Mouse (Mus musculus) hindbrain, embryonic 11.5 days (tissue): ENCODE measurements at regions not wholly inside any gene's neighbourhood (a gene's known extent, or its start where the extent isn't known, plus 50 kb on each side); places are given as distances from the start of the nearest gene placed in this dataset.

ENCODE experiments used
- ATAC-seq: fragments of 200-750 bp; cut with Nextera tagmentation; 2 replicates; pipeline ENCODE4 v1.8.0; 2017; ENCODE audit warnings: mild to moderate bottlenecking, moderate TSS enrichment, moderate library complexity; ENCODE audit not compliant: low FRiP score
- DNase-seq: peaks from one replicate; pipeline ENCODE4 v3.0.0-alpha.2; 2015; ENCODE audit warnings: low spot score
- H3K27ac ChIP-seq: fragments of 300-500 bp; sonication (generic); 2 replicates; pipeline ENCODE4 v1.5.1; 2014; ENCODE audit warnings: mild to moderate bottlenecking, low read depth, low read length
- H3K27me3 ChIP-seq: fragments of 300-500 bp; sonication (generic); 2 replicates; pipeline ENCODE4 v1.6.1; 2014; ENCODE audit warnings: mild to moderate bottlenecking, low read length, moderate library complexity, mixed read lengths; ENCODE audit not compliant: control insufficient read depth, insufficient read depth
- H3K36me3 ChIP-seq: fragments of 300-500 bp; sonication (generic); 2 replicates; pipeline ENCODE4 v1.6.1; 2014; ENCODE audit warnings: mild to moderate bottlenecking, low read length, moderate library complexity, mixed read lengths; ENCODE audit not compliant: control insufficient read depth, insufficient read depth
- H3K4me1 ChIP-seq: fragments of 300-500 bp; sonication (generic); replicated peaks from 2 replicates; pipeline ENCODE4 v1.6.1; 2014; ENCODE audit warnings: low read length, mixed read lengths; ENCODE audit not compliant: control insufficient read depth, insufficient read depth
- H3K4me2 ChIP-seq: fragments of 300-500 bp; sonication (generic); replicated peaks from 2 replicates; pipeline ENCODE4 v1.6.1; 2014; ENCODE audit warnings: mild to moderate bottlenecking, low read depth, low read length
- H3K4me3 ChIP-seq: fragments of 300-500 bp; sonication (generic); 2 replicates; pipeline ENCODE4 v1.5.1; 2014; ENCODE audit warnings: low read depth, low read length
- H3K9ac ChIP-seq: fragments of 300-500 bp; sonication (generic); 2 replicates; pipeline ENCODE4 v1.6.1; 2014; ENCODE audit warnings: low read depth, low read length
- H3K9me3 ChIP-seq: fragments of 300-500 bp; sonication (generic); 2 replicates; pipeline ENCODE4 v1.6.1; 2016; ENCODE audit warnings: low read length; ENCODE audit not compliant: control insufficient read depth
- WGBS: fragments of 180-500 bp; shearing (Covaris S2); extraction: QIAGEN DNeasy Blood & Tissue Kit; methylation state at CpG from one replicate; pipeline ENCODE4 v1.1.7; 2014; 5-methylcytosine and 5-hydroxymethylcytosine counted together

GRCm38 (mm10) chr3:39211670-39212069, 324.9 kb downstream of the Fat4 start:
- no peak overlapping the region for H3K27ac ChIP-seq
- no peak overlapping the region for H3K4me2 ChIP-seq
- no peaks in the 10 kb centered on the region for H3K27me3 ChIP-seq
- no peak for DNase-seq
- H3K36me3 ChIP-seq, result no peaks in the 10 kb centered on the region
- no peak overlapping the region for H3K9ac ChIP-seq
- no peaks in the 10 kb centered on the region for H3K4me1 ChIP-seq
- 68% methylated on average over 5 of the region's 5 CpGs for WGBS
- ATAC-seq, result no peak
- peaks cover 3% of the 10 kb centered on the region for H3K9me3 ChIP-seq
- H3K4me3 ChIP-seq, result no peak overlapping the region

- Histone ChIP-seq H3K36me3 (no peaks in the 10 kb centered on the region), H3K9ac (peak overlapping the region; percentile 24; the same call in 1 of the 2 replicates), H3K4me1 (no peaks in the 10 kb centered on the region; the same call in 1 of the 2 replicates), H3K9me3 (peaks cover under 1% of the 10 kb centered on the region; the same call in 1 of the 2 replicates), H3K27me3 (no peaks in the 10 kb centered on the region), H3K4me3 (no peak overlapping the region), H3K4me2 (0 out of 2 replicates have a peak overlapping the region, but pooled peaks have one; percentile 8), H3K27ac (no peak overlapping the region)
- ATAC-seq (peak; percentile 93), DNase-seq (peak; percentile 79)
- 26% methylated on average over 10 of the region's 10 CpGs for WGBS
These were observed 333.4 kb downstream of the Fat4 start for GRCm38 (mm10) chr3:39220011-39220706.

GRCm38 (mm10) chr3:39220707-39221034, 333.9 kb downstream of the Fat4 start:
- H3K4me1 ChIP-seq, result no peaks in the 10 kb centered on the region; the same call in 1 of the 2 replicates
- ATAC-seq, result peak; percentile 76
- no peaks in the 10 kb centered on the region for H3K27me3 ChIP-seq
- H3K36me3 ChIP-seq, result no peaks in the 10 kb centered on the region
- no peaks in the 10 kb centered on the region for H3K9me3 ChIP-seq
- WGBS, result 33% methylated on average over 2 of the region's 2 CpGs
- H3K4me3 ChIP-seq, result no peak overlapping the region
- H3K4me2 ChIP-seq, result no peak overlapping the region
- no peak overlapping the region for H3K27ac ChIP-seq
- DNase-seq, result peak; percentile 41
- H3K9ac ChIP-seq, result no peak overlapping the region

GRCm38 (mm10) chr3:39222059-39222458, 335.3 kb downstream of the Fat4 start:
- H3K27ac ChIP-seq, result no peak overlapping the region
- H3K27me3 ChIP-seq, result no peaks in the 10 kb centered on the region
- DNase-seq, result no peak
- no peaks in the 10 kb centered on the region for H3K9me3 ChIP-seq
- no peak overlapping the region for H3K4me3 ChIP-seq
- no peak overlapping the region for H3K9ac ChIP-seq
- no peak for ATAC-seq
- H3K4me1 ChIP-seq, result no peaks in the 10 kb centered on the region; the same call in 1 of the 2 replicates
- WGBS, result 87% methylated on average over 4 of the region's 4 CpGs
- no peaks in the 10 kb centered on the region for H3K36me3 ChIP-seq
- no peak overlapping the region for H3K4me2 ChIP-seq

GRCm38 (mm10) chr3:39234921-39235320, 348.2 kb downstream of the Fat4 start:
- no peak for DNase-seq
- Histone ChIP-seq H3K4me1 (no peaks in the 10 kb centered on the region), H3K27ac (no peak overlapping the region), H3K4me3 (no peak overlapping the region), H3K9ac (no peak overlapping the region), H3K36me3 (no peaks in the 10 kb centered on the region), H3K27me3 (no peaks in the 10 kb centered on the region), H3K4me2 (no peak overlapping the region), H3K9me3 (no peaks in the 10 kb centered on the region)
- 62% methylated on average over 2 of the region's 2 CpGs for WGBS
- no peak for ATAC-seq

GRCm38 (mm10) chr3:39248712-39249111, 362.0 kb downstream of the Fat4 start:
- Histone ChIP-seq H3K9ac (no peak overlapping the region), H3K4me2 (no peak overlapping the region), H3K27me3 (no peaks in the 10 kb centered on the region), H3K9me3 (no peaks in the 10 kb centered on the region), H3K4me1 (no peaks in the 10 kb centered on the region), H3K36me3 (no peaks in the 10 kb centered on the region), H3K27ac (no peak overlapping the region), H3K4me3 (no peak overlapping the region)
- no peak for ATAC-seq
- DNase-seq, result no peak
- WGBS, result 89% methylated on average over 4 of the region's 4 CpGs

GRCm38 (mm10) chr3:39249224-39249892, 362.6 kb downstream of the Fat4 start:
- Histone ChIP-seq H3K36me3 (no peaks in the 10 kb centered on the region), H3K9me3 (no peaks in the 10 kb centered on the region), H3K27ac (no peak overlapping the region), H3K4me1 (no peaks in the 10 kb centered on the region), H3K4me3 (no peak overlapping the region), H3K4me2 (no peak overlapping the region), H3K27me3 (no peaks in the 10 kb centered on the region), H3K9ac (no peak overlapping the region)
- DNase-seq (no peak), ATAC-seq (no peak)
- WGBS, result 86% methylated on average over 4 of the region's 4 CpGs

GRCm38 (mm10) chr3:39253076-39253475, 366.3 kb downstream of the Fat4 start:
- ATAC-seq (no peak), DNase-seq (no peak)
- Histone ChIP-seq H3K4me2 (no peak overlapping the region), H3K9me3 (no peaks in the 10 kb centered on the region), H3K4me1 (no peaks in the 10 kb centered on the region), H3K27ac (no peak overlapping the region), H3K36me3 (no peaks in the 10 kb centered on the region), H3K27me3 (no peaks in the 10 kb centered on the region), H3K4me3 (no peak overlapping the region), H3K9ac (no peak overlapping the region)
- 75% methylated on average over 1 of the region's 1 CpGs for WGBS
